Mouse (Mus musculus) kidney, postnatal 14 days (tissue): ENCODE measurements around the gene Selenom.

Source experiments
- DNase-seq: peaks from one replicate; pipeline ENCODE4 v3.0.0; 2022; ENCODE audit warnings: mixed read lengths

Selenom gene

GRCm38 (mm10) chr11:3515216-3515615 lies 732 bp downstream of the Selenom start:
- no peak for DNase-seq

- DNase-seq, result no peak
Observed at GRCm38 (mm10) chr11:3515637-3516036, 1.2 kb downstream of the Selenom start.

- DNase-seq, result no peak
Observed at GRCm38 (mm10) chr11:3516121-3516520, 1.6 kb downstream of the Selenom start.

- peak; percentile 72 for DNase-seq
Observed at GRCm38 (mm10) chr11:3516859-3517845, 2.7 kb downstream of the Selenom start.

- no peak for DNase-seq
Observed at GRCm38 (mm10) chr11:3517846-3518732, 3.6 kb downstream of the Selenom start.

- no peak for DNase-seq
Observed at GRCm38 (mm10) chr11:3519051-3519726, 4.7 kb downstream of the Selenom start.

- no peak for DNase-seq
Observed at GRCm38 (mm10) chr11:3519756-3520398, 5.4 kb downstream of the Selenom start.

GRCm38 (mm10) chr11:3520919-3521318 lies 6.4 kb downstream of the Selenom start:
- DNase-seq, result no peak

GRCm38 (mm10) chr11:3521339-3522224 lies 7.1 kb downstream of the Selenom start:
- no peak for DNase-seq

- no peak for DNase-seq
Observed at GRCm38 (mm10) chr11:3522285-3523000, 8.0 kb downstream of the Selenom start.

- DNase-seq, result no peak
Observed at GRCm38 (mm10) chr11:3523840-3524582, 9.5 kb downstream of the Selenom start.

- no peak for DNase-seq
Observed at GRCm38 (mm10) chr11:3525560-3525959, 11.1 kb downstream of the Selenom start.

- DNase-seq, result no peak
Observed at GRCm38 (mm10) chr11:3526207-3526606, 11.7 kb downstream of the Selenom start.

GRCm38 (mm10) chr11:3526979-3527738 lies 12.7 kb downstream of the Selenom start:
- no peak for DNase-seq

GRCm38 (mm10) chr11:3527766-3528165 lies 13.3 kb downstream of the Selenom start:
- no peak for DNase-seq

- DNase-seq, result no peak
Observed at GRCm38 (mm10) chr11:3528208-3528607, 13.7 kb downstream of the Selenom start.

GRCm38 (mm10) chr11:3529476-3530252 lies 15.2 kb downstream of the Selenom start:
- peak; percentile 57 for DNase-seq

- no peak for DNase-seq
Observed at GRCm38 (mm10) chr11:3530731-3531130, 16.2 kb downstream of the Selenom start.
